Comparison of ENCODE assay signal across 9 mouse cellular contexts in the genomic region with DNA sequence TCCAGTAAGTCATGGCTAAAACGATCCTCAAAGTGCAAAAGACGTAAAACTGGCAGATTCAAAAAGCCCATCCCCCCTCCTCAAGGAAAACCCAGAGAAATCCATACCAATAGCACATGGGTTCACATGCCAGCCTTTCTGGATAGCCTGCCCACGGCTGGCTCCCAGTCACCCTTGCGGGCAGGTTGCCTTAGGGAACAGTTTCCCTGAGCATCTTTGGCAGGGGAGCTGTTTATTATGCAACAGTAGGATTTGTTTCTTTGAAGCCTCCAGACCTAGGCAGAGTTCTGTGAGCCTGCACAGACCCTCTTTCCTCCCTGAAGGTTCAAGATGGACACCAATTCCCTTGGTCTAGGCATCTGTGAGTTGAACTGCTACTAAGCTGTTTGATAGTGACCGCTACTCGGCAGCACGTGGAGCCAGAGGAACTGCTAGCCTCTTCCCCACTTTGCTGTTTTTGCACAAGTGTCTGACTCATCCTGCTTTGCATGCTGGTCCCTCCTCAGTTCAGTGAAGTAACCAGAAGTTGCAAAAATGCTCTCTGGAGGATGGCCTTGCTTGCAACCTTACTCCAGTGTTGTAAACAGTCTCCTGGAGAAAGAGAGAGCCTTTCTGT. TPM values are rescaled to one million over a fixed set of nuclear protein-coding genes. Genes with fewer than 3 reads are reported as not detected.
DNase-seq lines count a peak whose midpoint lies in the region; ATAC-seq and TF ChIP-seq lines count a peak whose summit lies in the region.
"Had no signal": no experiment of that assay in that cellular context is flagged by ENCODE, and none has a peak within 500 bp of the region (broad histone marks: within the 10 kb centered on the region; RNA-seq: fewer than 3 reads in every experiment).

No protein-coding gene starts in this region.

- H3K9ac ChIP-seq in kidney, embryonic 15.5 days = no peak overlapping the region
- no peak overlapping the region for H3K9ac ChIP-seq in stomach, postnatal 0 days (ENCODE audit: low read length)
- H3K9ac ChIP-seq: stomach, embryonic 15.5 days had no signal

- H3K4me2 ChIP-seq in kidney, embryonic 15.5 days = no peak overlapping the region
- H3K4me2 ChIP-seq in stomach, postnatal 0 days (replicated peaks; ENCODE audit: low read depth) = no peak overlapping the region
- H3K4me2 ChIP-seq: liver, embryonic 11.5 days; stomach, embryonic 15.5 days had no signal

- 79% methylated on average over 7 of the region's 7 CpGs for WGBS in kidney, embryonic 15.5 days
- WGBS in stomach, postnatal 0 days = 79% methylated on average over 7 of the region's 7 CpGs

- no peaks in the 10 kb centered on the region for H3K27me3 ChIP-seq in kidney, embryonic 15.5 days
- H3K27me3 ChIP-seq in stomach, postnatal 0 days (ENCODE audit: control insufficient read depth, insufficient read depth, low read length) = no peaks in the 10 kb centered on the region
- H3K27me3 ChIP-seq: stomach, embryonic 15.5 days had no signal

- no peak for TF ChIP-seq EP300 in stomach, postnatal 0 days (optimal IDR thresholded peaks at IDR 0.05)

- peaks cover 25% of the 10 kb centered on the region for H3K36me3 ChIP-seq in kidney, embryonic 15.5 days
- no peaks in the 10 kb centered on the region; the same call in 1 of the 2 replicates for H3K36me3 ChIP-seq in stomach, postnatal 0 days (ENCODE audit: control insufficient read depth, insufficient read depth, low read length)

- H3K9me3 ChIP-seq in kidney, embryonic 15.5 days (replicated peaks) = no peaks in the 10 kb centered on the region
- H3K9me3 ChIP-seq in stomach, postnatal 0 days (ENCODE audit: control insufficient read depth, low read length) = no peaks in the 10 kb centered on the region
- H3K9me3 ChIP-seq: stomach, embryonic 15.5 days had no signal

- peak overlapping the region; percentile 86 for H3K27ac ChIP-seq in kidney, embryonic 15.5 days
- H3K27ac ChIP-seq in stomach, postnatal 0 days (replicated peaks) = no peak overlapping the region
- H3K27ac ChIP-seq: stomach, embryonic 15.5 days had no signal

- H3K4me1 ChIP-seq in kidney, embryonic 15.5 days = peaks cover 45% of the 10 kb centered on the region
- no peaks in the 10 kb centered on the region for H3K4me1 ChIP-seq in stomach, postnatal 0 days (replicated peaks; ENCODE audit: control insufficient read depth, insufficient read depth)

- DNase-seq in kidney, adult 11 months = no peak
- DNase-seq in 3134 (ENCODE audit: extremely low read depth, insufficient read length, low spot score) = peak; percentile 63
- DNase-seq in B cell, adult 2 months = peak; percentile 26 to 34
- no peak for DNase-seq in stomach, postnatal 0 days (ENCODE audit: low spot score)
- no peak for DNase-seq in neural tube, embryonic 10.5 days (ENCODE audit: extremely low spot score, low spot score)

- TF ChIP-seq CTCF in stomach, postnatal 0 days (IDR thresholded peaks at IDR 0.05; ENCODE audit: low read depth) = no peak

- H3K4me3 ChIP-seq in kidney, embryonic 15.5 days (replicated peaks) = no peak overlapping the region
- no peak overlapping the region for H3K4me3 ChIP-seq in stomach, postnatal 0 days (ENCODE audit: low read depth, low read length)
- H3K4me3 ChIP-seq: stomach, embryonic 15.5 days had no signal

- ATAC-seq in kidney, embryonic 15.5 days (replicated peaks; ENCODE audit: low FRiP score) = no peak
- peak; percentile 75 for ATAC-seq in granulocyte monocyte progenitor cell, adult 5-6 weeks (replicated peaks; ENCODE audit: poor library complexity, severe bottlenecking)
- ATAC-seq in stomach, postnatal 0 days (ENCODE audit: low FRiP score, low TSS enrichment) = no peak

RNA-seq across cellular contexts. Expression of gene Tmem120a, which starts 33.5 kb away (rescaled TPM):
- 64.2 and 68.1 TPM in 2 replicates for polyA plus RNA-seq in kidney, embryonic 15.5 days (2015; fragmentation: Nextera tagmentation; extraction: Ambion mirVana)
- total RNA-seq in granulocyte monocyte progenitor cell, adult 5-6 weeks (2014; fragmentation: Nextera tagmentation) = 19.1 and 22.9 TPM in 2 replicates
- total RNA-seq in granulocyte monocyte progenitor cell, adult 5-6 weeks (2017) = 17.6 and 26.4 TPM in 2 replicates
- 37.4 and 46.4 TPM in 2 replicates for polyA plus RNA-seq in stomach, postnatal 0 days (2015; fragmentation: Nextera tagmentation; extraction: Ambion mirVana)

RNA-seq across cellular contexts. Expression of gene Por, which starts 40.9 kb away (rescaled TPM):
- 78.2 and 89.0 TPM in 2 replicates for polyA plus RNA-seq in kidney, embryonic 15.5 days (2015; fragmentation: Nextera tagmentation; extraction: Ambion mirVana)
- total RNA-seq in granulocyte monocyte progenitor cell, adult 5-6 weeks (2014; fragmentation: Nextera tagmentation) = 26.7 and 34.3 TPM in 2 replicates
- total RNA-seq in granulocyte monocyte progenitor cell, adult 5-6 weeks (2017) = 20.6 and 28.7 TPM in 2 replicates
- polyA plus RNA-seq in stomach, postnatal 0 days (2015; fragmentation: Nextera tagmentation; extraction: Ambion mirVana) = 174 and 177 TPM in 2 replicates

Comparison
In these comparisons a context has a peak if more than half of its experiments do, and no peak if none do; other contexts are left out.
1. DNase-seq: peak in 3134 (single experiment) and B cell, adult 2 months (2 of 2); none in kidney, adult 11 months (single experiment), stomach, postnatal 0 days (single experiment) and neural tube, embryonic 10.5 days (single experiment).